Mouse (Mus musculus) gastrocnemius, postnatal 4 days (tissue): ENCODE measurements at regions not wholly inside any gene's neighbourhood (a gene's known extent, or its start where the extent isn't known, plus 50 kb on each side); places are given as distances from the start of the nearest gene placed in this dataset.

Experiments used
- DNase-seq, 2 experiments: peaks; one replicate each; pipeline ENCODE4 v3.0.0; 2021 to 2022; ENCODE audit warnings: low spot score in 2 of 2, mixed read lengths in 2 of 2

- no peak for DNase-seq
Observed at GRCm38 (mm10) chr16:93081533-93081932, 255.6 kb upstream of the Runx1 start.

- DNase-seq, result peak in 1 of 2 experiments; percentile 42
Observed at GRCm38 (mm10) chr16:93079660-93080390, 253.9 kb upstream of the Runx1 start.

GRCm38 (mm10) chr16:93078909-93079308 is 253.0 kb upstream of the Runx1 start:
- DNase-seq, result no peak

GRCm38 (mm10) chr16:93075488-93075887 is 249.5 kb upstream of the Runx1 start:
- DNase-seq, result no peak

- DNase-seq, result peak in 1 of 2 experiments; percentile 54
Observed at GRCm38 (mm10) chr16:93072156-93072555, 246.2 kb upstream of the Runx1 start.

- no peak for DNase-seq
Observed at GRCm38 (mm10) chr16:93071726-93072125, 245.8 kb upstream of the Runx1 start.

GRCm38 (mm10) chr16:93066821-93067220 is 240.9 kb upstream of the Runx1 start:
- no peak for DNase-seq

GRCm38 (mm10) chr16:93061475-93062179 is 235.7 kb upstream of the Runx1 start:
- no peak for DNase-seq

GRCm38 (mm10) chr16:93056295-93056694 is 230.3 kb upstream of the Runx1 start:
- no peak for DNase-seq

GRCm38 (mm10) chr16:93055545-93055944 is 229.6 kb upstream of the Runx1 start:
- DNase-seq, result no peak

- no peak for DNase-seq
Observed at GRCm38 (mm10) chr16:93051233-93051632, 225.3 kb upstream of the Runx1 start.

- no peak for DNase-seq
Observed at GRCm38 (mm10) chr16:93048418-93048932, 222.5 kb upstream of the Runx1 start.

- DNase-seq, result no peak
Observed at GRCm38 (mm10) chr16:93047594-93047993, 221.6 kb upstream of the Runx1 start.

GRCm38 (mm10) chr16:93046221-93046620 is 220.3 kb upstream of the Runx1 start:
- no peak for DNase-seq

- DNase-seq, result no peak
Observed at GRCm38 (mm10) chr16:93043355-93043754, 217.4 kb upstream of the Runx1 start.

GRCm38 (mm10) chr16:93042941-93043340 is 217.0 kb upstream of the Runx1 start:
- no peak for DNase-seq

- no peak for DNase-seq
Observed at GRCm38 (mm10) chr16:93042491-93042890, 216.5 kb upstream of the Runx1 start.

GRCm38 (mm10) chr16:93041887-93042286 is 215.9 kb upstream of the Runx1 start:
- no peak for DNase-seq

- DNase-seq, result no peak
Observed at GRCm38 (mm10) chr16:93041399-93041798, 215.4 kb upstream of the Runx1 start.

GRCm38 (mm10) chr16:93035626-93036025 is 209.7 kb upstream of the Runx1 start:
- no peak for DNase-seq

GRCm38 (mm10) chr16:93033943-93034342 is 208.0 kb upstream of the Runx1 start:
- DNase-seq, result no peak

GRCm38 (mm10) chr16:93031624-93032023 is 205.7 kb upstream of the Runx1 start:
- no peak for DNase-seq
